Mouse (Mus musculus) liver, adult 2 months (tissue): ENCODE measurements around the gene Gm49027.

Experiments used
- CTCF ChIP-seq: fragments of 200-500 bp; IDR thresholded peaks from 2 replicates; pipeline ENCODE4 v1.5.1; 2011; ENCODE audit warnings: low read depth, low read length, control low read depth
- POLR2A ChIP-seq: fragments of 200-500 bp; IDR thresholded peaks from 2 replicates; pipeline ENCODE4 v1.6.1; 2011; ENCODE audit warnings: low read length, control low read depth; ENCODE audit not compliant: insufficient read depth; ENCODE audit errors: extremely low read depth

DNA sequence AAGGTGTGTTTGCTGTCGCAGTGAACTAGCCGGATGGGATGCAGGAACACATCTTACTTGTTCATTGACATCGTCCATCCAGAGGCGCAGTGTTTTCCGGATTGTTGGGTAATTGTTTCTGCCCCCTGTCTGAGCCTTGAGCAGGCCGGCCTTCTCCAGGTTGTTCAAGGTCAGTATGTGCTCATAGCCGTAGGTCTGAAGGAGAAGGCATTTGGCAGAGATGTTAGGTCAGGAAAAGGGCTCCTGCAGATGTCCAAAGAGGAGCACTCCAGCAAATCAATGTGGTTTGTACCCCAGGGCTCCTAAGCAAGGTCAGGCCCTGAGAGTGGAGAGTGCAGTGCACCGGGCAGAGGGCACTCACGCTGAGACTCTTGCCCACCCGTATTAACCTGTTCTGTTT lies 8.5 kb upstream of the Gm49027 start:
- no peak for TF ChIP-seq POLR2A
- no peak for TF ChIP-seq CTCF
